ENCODE assay signal across 11 mouse cellular contexts in genomic region chr2:173578595-173578994, GRCm38 (mm10). TPM values are rescaled to one million over a fixed set of nuclear protein-coding genes. Genes with fewer than 3 reads are reported as not detected.
DNase-seq lines count a peak whose midpoint lies in the region; ATAC-seq and TF ChIP-seq lines count a peak whose summit lies in the region.
"Had no signal": no experiment of that assay in that cellular context is flagged by ENCODE, and none has a peak within 500 bp of the region (broad histone marks: within the 10 kb centered on the region; RNA-seq: fewer than 3 reads in every experiment).

No protein-coding gene starts in this region.

- 0 out of 2 replicates have a peak, but pooled peaks cover 8% of the 10 kb centered on the region for H3K4me1 ChIP-seq in kidney, embryonic 16.5 days (ENCODE audit: insufficient read depth, low read length)
- H3K4me1 ChIP-seq in embryonic facial prominence, embryonic 11.5 days (ENCODE audit: control insufficient read depth, insufficient read depth, low read length), result peaks cover 2% of the 10 kb centered on the region; the same call in 1 of the 2 replicates
- H3K4me1 ChIP-seq in intestine, embryonic 14.5 days (replicated peaks; ENCODE audit: control insufficient read depth, insufficient read depth, low read length), result 0 out of 2 replicates have a peak, but pooled peaks cover 3% of the 10 kb centered on the region

- peak overlapping the region; percentile 47 for H3K4me3 ChIP-seq in kidney, embryonic 16.5 days (ENCODE audit: low read length)
- peak overlapping the region; percentile 47 for H3K4me3 ChIP-seq in embryonic facial prominence, embryonic 11.5 days (ENCODE audit: low read depth, low read length)
- H3K4me3 ChIP-seq in intestine, embryonic 14.5 days (ENCODE audit: low read depth, low read length), result peak overlapping the region; percentile 44
- no peak overlapping the region for H3K4me3 ChIP-seq in myocyte

- H3K36me3 ChIP-seq in kidney, embryonic 16.5 days (ENCODE audit: insufficient read depth, low read length), result no peaks in the 10 kb centered on the region
- no peaks in the 10 kb centered on the region for H3K36me3 ChIP-seq in embryonic facial prominence, embryonic 11.5 days (replicated peaks; ENCODE audit: control insufficient read depth, insufficient read depth, low read depth, low read length)
- H3K36me3 ChIP-seq in intestine, embryonic 14.5 days (ENCODE audit: control insufficient read depth, insufficient read depth, low read length), result no peaks in the 10 kb centered on the region
- H3K36me3 ChIP-seq in myocyte (ENCODE audit: control insufficient read depth, insufficient read depth), result no peaks in the 10 kb centered on the region

- peak overlapping the region; percentile 80 for H3K4me2 ChIP-seq in kidney, embryonic 16.5 days (replicated peaks; ENCODE audit: low read depth, low read length)
- peak overlapping the region; percentile 97 for H3K4me2 ChIP-seq in embryonic facial prominence, embryonic 11.5 days (ENCODE audit: low read depth, low read length)
- H3K4me2 ChIP-seq in intestine, embryonic 14.5 days (ENCODE audit: low read length), result peak overlapping the region; percentile 90
- no peak overlapping the region for H3K4me2 ChIP-seq in myocyte (ENCODE audit: low read depth)

- peaks cover 17% of the 10 kb centered on the region for H3K27me3 ChIP-seq in kidney, embryonic 16.5 days (ENCODE audit: insufficient read depth, low read length)
- H3K27me3 ChIP-seq in embryonic facial prominence, embryonic 11.5 days (ENCODE audit: control insufficient read depth, insufficient read depth, low read length), result no peaks in the 10 kb centered on the region
- peaks cover under 1% of the 10 kb centered on the region; the same call in 1 of the 2 replicates for H3K27me3 ChIP-seq in intestine, embryonic 14.5 days (replicated peaks; ENCODE audit: control insufficient read depth, insufficient read depth, low read length)
- peaks cover 29% of the 10 kb centered on the region for H3K27me3 ChIP-seq in myocyte (ENCODE audit: control insufficient read depth, insufficient read depth, insufficient read length)

- no peaks in the 10 kb centered on the region for H3K9me3 ChIP-seq in kidney, embryonic 16.5 days (ENCODE audit: low read length)
- H3K9me3 ChIP-seq in embryonic facial prominence, embryonic 11.5 days (replicated peaks; ENCODE audit: control insufficient read depth, low read length), result no peaks in the 10 kb centered on the region
- H3K9me3 ChIP-seq in intestine, embryonic 14.5 days (ENCODE audit: control insufficient read depth, low read length), result no peaks in the 10 kb centered on the region

- intact Hi-C loops in left cerebral cortex, postnatal 14 days (cut with DNase I), result no loop called here
- intact Hi-C loops in left cerebral cortex, postnatal 25 days (cut with DNase I), result no loop called here

- 24% methylated on average over 8 of the region's 8 CpGs for whole genome bisulfite sequencing in kidney, embryonic 16.5 days
- 31% methylated on average over 8 of the region's 8 CpGs for WGBS in embryonic facial prominence, embryonic 11.5 days
- WGBS in intestine, embryonic 14.5 days, result 29% methylated on average over 8 of the region's 8 CpGs

- no peak overlapping the region for H3K27ac ChIP-seq in kidney, embryonic 16.5 days (ENCODE audit: low read length)
- no peak overlapping the region for H3K27ac ChIP-seq in embryonic facial prominence, embryonic 11.5 days (replicated peaks; ENCODE audit: low read depth, low read length)
- H3K27ac ChIP-seq in intestine, embryonic 14.5 days (ENCODE audit: low read depth), result no peak overlapping the region

- H3ac ChIP-seq in myocyte (ENCODE audit: control insufficient read depth, insufficient read length), result no peak overlapping the region

- no peak for TF ChIP-seq POLR2A in myocyte (IDR thresholded peaks at IDR 0.05; ENCODE audit: insufficient read length, low read depth)

- ATAC-seq in kidney, embryonic 16.5 days (ENCODE audit: low FRiP score, low TSS enrichment), result peak; percentile 29; the same call in 1 of the 2 replicates
- ATAC-seq in embryonic facial prominence, embryonic 11.5 days (replicated peaks; ENCODE audit: insufficient number of reproducible peaks, low FRiP score, low TSS enrichment, low read depth), result no peak
- ATAC-seq in intestine, embryonic 14.5 days (replicated peaks; ENCODE audit: low FRiP score, low TSS enrichment, low read depth), result no peak; the same call in 1 of the 2 replicates

- no peak for DNase-seq in kidney, postnatal 14 days
- no peak for DNase-seq in embryonic facial prominence, embryonic 11.5 days (ENCODE audit: low spot score)
- no peak for DNase-seq in intestine, embryonic 14.5 days (ENCODE audit: low spot score)
- no peak for DNase-seq in left cerebral cortex, postnatal 14 days (ENCODE audit: low spot score in 2 of 2)
- no peak for DNase-seq in embryo, embryonic 11 days
- DNase-seq in left cerebral cortex, postnatal 25 days (ENCODE audit: low spot score in 2 of 2), result no peak
- DNase-seq: cerebellum, adult 9-11 months; layer of hippocampus, adult 9-11 months had no signal

- H3K79me2 ChIP-seq in myocyte (ENCODE audit: control insufficient read depth, insufficient read depth), result no peaks in the 10 kb centered on the region

- peak overlapping the region; percentile 60 for H3K9ac ChIP-seq in kidney, embryonic 16.5 days (replicated peaks; ENCODE audit: low read length)
- peak overlapping the region; percentile 57 for H3K9ac ChIP-seq in embryonic facial prominence, embryonic 11.5 days (replicated peaks; ENCODE audit: low read length)
- peak overlapping the region; percentile 53; the same call in 1 of the 2 replicates for H3K9ac ChIP-seq in intestine, embryonic 14.5 days (ENCODE audit: low read length)

TF ChIP-seq in myocyte, 11 proteins besides CTCF, POLR2A, EP300 and RAD21:
- TF ChIP-seq SRF (IDR thresholded peaks at IDR 0.05; ENCODE audit: control insufficient read depth, insufficient read length, low read depth), result no peak
- TF ChIP-seq MYOG (IDR thresholded peaks at IDR 0.05; ENCODE audit: control insufficient read depth in 1 of 3, insufficient read depth in 1 of 3, insufficient read length in 2 of 3, low read depth in 2 of 3), result no peak
- TF ChIP-seq CEBPB (IDR thresholded peaks at IDR 0.05; ENCODE audit: insufficient read depth, poor library complexity, severe bottlenecking), result no peak
- TF ChIP-seq USF1 (IDR thresholded peaks at IDR 0.05; ENCODE audit: low read depth), result no peak
- TF ChIP-seq POLR2AphosphoS2 (IDR thresholded peaks at IDR 0.05; ENCODE audit: insufficient read length, low read depth), result peak; percentile 8
- no peak for TF ChIP-seq TCF12 (IDR thresholded peaks at IDR 0.05; ENCODE audit: insufficient read depth, poor library complexity, severe bottlenecking)

RNA-seq across cellular contexts. Expression of gene Ankrd60, which starts 0.4 kb away (rescaled TPM):
- not detected in 2 replicates for polyA plus RNA-seq in kidney, embryonic 16.5 days (2015; fragmentation: Nextera tagmentation; extraction: Ambion mirVana)
- not detected in 2 replicates for polyA plus RNA-seq in embryonic facial prominence, embryonic 11.5 days (2014; fragmentation: Nextera tagmentation; extraction: Ambion mirVana)
- not detected in 2 replicates for polyA plus RNA-seq in intestine, embryonic 14.5 days (2014; fragmentation: Nextera tagmentation; extraction: Ambion mirVana)
- not detected for polyA plus RNA-seq in myocyte (2012; fragmentation: generic; extraction: Trizol)
- not detected for total RNA-seq in left cerebral cortex, postnatal 14 days (2021)
- not detected for total RNA-seq in left cerebral cortex, postnatal 25 days (2021)
- total RNA-seq: MEL had no signal

RNA-seq across cellular contexts. Expression of gene 1700021F07Rik, which starts 56.2 kb away (rescaled TPM):
- not detected in 2 replicates for polyA plus RNA-seq in kidney, embryonic 16.5 days (2015; fragmentation: Nextera tagmentation; extraction: Ambion mirVana)
- not detected in 2 replicates for polyA plus RNA-seq in embryonic facial prominence, embryonic 11.5 days (2014; fragmentation: Nextera tagmentation; extraction: Ambion mirVana)
- not detected in 2 replicates for polyA plus RNA-seq in intestine, embryonic 14.5 days (2014; fragmentation: Nextera tagmentation; extraction: Ambion mirVana)
- polyA plus RNA-seq in myocyte (2012; fragmentation: generic; extraction: Trizol), result not detected
- not detected for total RNA-seq in left cerebral cortex, postnatal 14 days (2021)
- not detected for total RNA-seq in left cerebral cortex, postnatal 25 days (2021)
- total RNA-seq: MEL had no signal
